Mouse (Mus musculus) forebrain, postnatal 0 days (tissue): Measurements from ENCODE around the gene Cp. TPM values are rescaled to one million over a fixed set of nuclear protein-coding genes. Genes with fewer than 3 reads are reported as not detected.

Experiments used
- ATAC-seq: fragments of 200-750 bp; cut with Nextera tagmentation; 2 replicates; pipeline ENCODE4 v1.8.0; 2017; ENCODE audit warnings: mild to moderate bottlenecking, moderate library complexity
- DNase-seq: peaks from one replicate; pipeline ENCODE4 v3.0.0-alpha.2; 2015
- H3K27ac ChIP-seq: fragments of 300-500 bp; sonication (generic); 2 replicates; pipeline ENCODE4 v1.5.1; 2014; ENCODE audit warnings: low read depth, mild to moderate bottlenecking, antibody characterized with exemption, low read length, moderate library complexity, mixed read lengths
- H3K27me3 ChIP-seq: fragments of 300-500 bp; sonication (generic); 2 replicates; pipeline ENCODE4 v1.6.1; 2014; ENCODE audit warnings: mild to moderate bottlenecking, low read length, mixed read lengths; ENCODE audit not compliant: insufficient read depth
- H3K36me3 ChIP-seq: fragments of 300-500 bp; sonication (generic); 2 replicates; pipeline ENCODE4 v1.6.1; 2014; ENCODE audit warnings: mild to moderate bottlenecking, moderate library complexity; ENCODE audit not compliant: insufficient read depth
- H3K4me1 ChIP-seq: fragments of 300-500 bp; sonication (generic); 2 replicates; pipeline ENCODE4 v1.6.1; 2014; ENCODE audit warnings: antibody characterized with exemption; ENCODE audit not compliant: insufficient read depth
- H3K4me2 ChIP-seq: fragments of 300-500 bp; sonication (generic); 2 replicates; pipeline ENCODE4 v1.6.1; 2014; ENCODE audit warnings: low read depth, mild to moderate bottlenecking, moderate library complexity
- H3K4me3 ChIP-seq: fragments of 300-500 bp; sonication (generic); 2 replicates; pipeline ENCODE4 v1.5.1; 2014; ENCODE audit warnings: low read depth, low read length, mixed read lengths
- H3K9ac ChIP-seq: fragments of 300-500 bp; sonication (generic); 2 replicates; pipeline ENCODE4 v1.6.1; 2014; ENCODE audit warnings: mild to moderate bottlenecking
- H3K9me3 ChIP-seq: fragments of 300-500 bp; sonication (generic); 2 replicates; pipeline ENCODE4 v1.6.1; 2016; ENCODE audit warnings: low read length
- CTCF ChIP-seq: sonication (generic); IDR thresholded peaks from 2 replicates; pipeline ENCODE4 v1.5.1; 2016; ENCODE audit warnings: antibody characterized with exemption, control low read depth, low read depth
- WGBS: fragments of 180-500 bp; shearing (Covaris S2); extraction: QIAGEN DNeasy Blood & Tissue Kit; methylation state at CpG from one replicate; pipeline ENCODE4 v1.1.7; 2014; 5-methylcytosine and 5-hydroxymethylcytosine counted together
- polyA plus RNA-seq: library from polyadenylated mRNA; unstranded; fragments of >200 nt; fragmentation: Nextera tagmentation; extraction: Ambion mirVana; gene quantifications from 2 replicates; pipeline ENCODE4 v1.2.1, GENCODE M21; 2015
- total RNA-seq: library from RNA; depleted of rRNA; stranded (reverse); fragments of >200 nt; gene quantifications from 2 replicates; pipeline ENCODE4 v1.2.3, GENCODE M21; 2014; rRNA removed

Cp gene
- total and polyA plus RNA-seq, 2 experiments from 2014 or later = 8.4 to 18.5 TPM

GRCm38 (mm10) chr3:20058197-20058541 is 101.3 kb downstream of the Cp start:
- no peak for TF ChIP-seq CTCF
- peaks cover 5% of the 10 kb centered on the region; the same call in 1 of the 2 replicates for H3K4me1 ChIP-seq
- peak; percentile 46 for ATAC-seq
- no peaks in the 10 kb centered on the region for H3K9me3 ChIP-seq
- peak overlapping the region; percentile 81 for H3K9ac ChIP-seq
- peak overlapping the region; percentile 54 for H3K4me2 ChIP-seq
- peak overlapping the region; percentile 89 for H3K27ac ChIP-seq
- no peaks in the 10 kb centered on the region for H3K27me3 ChIP-seq
- WGBS = 0% methylated on average over 7 of the region's 9 CpGs
- H3K4me3 ChIP-seq = peak overlapping the region; percentile 83
- DNase-seq = peak; percentile 49
- peaks cover 5% of the 10 kb centered on the region; the same call in 1 of the 2 replicates for H3K36me3 ChIP-seq

Other genes with a start within 250 kb of the Cp start
- 19.7 and 20.7 TPM in 2 replicates for gene Hps3, start 78.3 kb downstream of the Cp start, total RNA-seq
- 6.2 and 10.6 TPM in 2 replicates for gene Hps3, start 78.3 kb downstream of the Cp start, polyA plus RNA-seq
- gene Hltf, start 100.8 kb downstream of the Cp start, total RNA-seq = 16.2 and 18.2 TPM in 2 replicates
- gene Hltf, start 100.8 kb downstream of the Cp start, polyA plus RNA-seq = 8.0 and 8.8 TPM in 2 replicates
- 27.2 and 35.9 TPM in 2 replicates for gene Gyg, start 198.3 kb downstream of the Cp start, total RNA-seq
- 65.9 and 69.3 TPM in 2 replicates for gene Gyg, start 198.3 kb downstream of the Cp start, polyA plus RNA-seq